Mouse (Mus musculus): ENCODE measurements at regions not wholly inside any gene's neighbourhood (a gene's known extent, or its start where the extent isn't known, plus 50 kb on each side); places are given as distances from the start of the nearest gene placed in this dataset.

DNA sequence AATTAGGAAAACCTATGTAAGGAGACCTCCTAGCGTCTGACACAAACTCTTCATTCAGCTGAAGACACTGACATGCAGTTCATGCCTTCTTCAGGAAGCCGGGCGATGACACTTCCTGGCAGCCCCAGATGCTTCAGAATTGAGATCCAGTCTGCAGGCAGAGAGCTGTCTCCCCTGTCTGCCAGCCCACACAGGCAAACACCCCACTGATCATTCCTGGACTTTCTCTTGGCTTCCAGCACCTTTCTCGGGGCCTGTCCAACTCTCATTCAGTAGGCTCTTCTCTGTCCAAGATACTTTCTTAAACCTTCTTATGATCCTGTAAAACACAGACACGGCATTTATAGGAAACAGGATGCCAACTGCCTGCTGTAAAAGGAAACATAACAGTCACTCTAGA is 50.0 kb upstream of the Adamts16 start:
- no peak for TF ChIP-seq EP300 (IDR thresholded peaks at IDR 0.05; ENCODE audit: low read depth)
- no peak for TF ChIP-seq CTCF (IDR thresholded peaks at IDR 0.05; ENCODE audit: low read depth)
